Mouse (Mus musculus) testis, adult 2 months (tissue): ENCODE measurements around the gene Txndc2. TPM values are rescaled to one million over a fixed set of nuclear protein-coding genes. Genes with fewer than 3 reads are reported as not detected.

ENCODE experiments used
- H3K27ac ChIP-seq: fragments of 200-500 bp; 2 replicates; pipeline ENCODE4 v1.5.1; 2012; ENCODE audit warnings: low read depth, low read length; ENCODE audit not compliant: control insufficient read depth, insufficient read depth
- H3K27me3 ChIP-seq: fragments of 200-500 bp; 2 replicates; pipeline ENCODE4 v1.6.1; 2012; ENCODE audit warnings: mild to moderate bottlenecking, low read length, moderate library complexity; ENCODE audit not compliant: control insufficient read depth, insufficient read depth
- H3K36me3 ChIP-seq: fragments of 200-500 bp; 2 replicates; pipeline ENCODE4 v1.6.1; 2012; ENCODE audit warnings: mild to moderate bottlenecking, low read length; ENCODE audit not compliant: control insufficient read depth, insufficient read depth
- H3K4me1 ChIP-seq: fragments of 200-500 bp; 2 replicates; pipeline ENCODE4 v1.6.1; 2012; ENCODE audit warnings: low read length; ENCODE audit not compliant: control insufficient read depth, insufficient read depth
- H3K4me3 ChIP-seq: fragments of 200-500 bp; 2 replicates; pipeline ENCODE4 v1.5.1; 2012; ENCODE audit warnings: low read depth, mild to moderate bottlenecking, low read length, moderate library complexity, mixed read lengths; ENCODE audit not compliant: control insufficient read depth
- CTCF ChIP-seq: fragments of 200-500 bp; IDR thresholded peaks from 2 replicates; pipeline ENCODE4 v1.5.1; 2012; ENCODE audit warnings: low read depth, mild to moderate bottlenecking, inconsistent platforms, low read length, moderate library complexity; ENCODE audit not compliant: control insufficient read depth, insufficient read depth, insufficient replicate concordance
- POLR2A ChIP-seq: fragments of 200-500 bp; IDR thresholded peaks from 2 replicates; pipeline ENCODE4 v1.6.1; 2012; ENCODE audit warnings: low read depth, mild to moderate bottlenecking, inconsistent platforms, low read length, moderate library complexity; ENCODE audit not compliant: control insufficient read depth
- polyA plus RNA-seq: library from polyadenylated mRNA; depleted of rRNA; stranded (reverse); fragments of >200 nt; gene quantifications from 2 replicates; pipeline ENCODE4 v1.2.3, GENCODE M21; 2012

Gene Txndc2
- polyA plus RNA-seq, 1 experiment = 252 TPM

- Histone ChIP-seq H3K36me3 (no peaks in the 10 kb centered on the region), H3K27me3 (no peaks in the 10 kb centered on the region)
- TF ChIP-seq POLR2A (no peak), CTCF (no peak)
These were observed 14.1 kb upstream of the Txndc2 start for GRCm38 (mm10) chr17:65656076-65656475.

GRCm38 (mm10) chr17:65655608-65656007 is 13.6 kb upstream of the Txndc2 start:
- peak overlapping the region; percentile 74 for H3K27ac ChIP-seq
- no peaks in the 10 kb centered on the region for H3K36me3 ChIP-seq
- TF ChIP-seq POLR2A (no peak), CTCF (no peak)
- no peak overlapping the region for H3K4me3 ChIP-seq
- no peaks in the 10 kb centered on the region for H3K27me3 ChIP-seq
- peaks cover 9% of the 10 kb centered on the region for H3K4me1 ChIP-seq

More at GRCm38 (mm10) chr17:65656076-65656475, 14.1 kb upstream of the Txndc2 start:
- Histone ChIP-seq H3K4me1 (peaks cover 9% of the 10 kb centered on the region), H3K27ac (peak overlapping the region; percentile 74), H3K4me3 (no peak overlapping the region)

- H3K27me3 ChIP-seq = no peaks in the 10 kb centered on the region
- H3K4me3 ChIP-seq = no peak overlapping the region
- peaks cover 10% of the 10 kb centered on the region for H3K4me1 ChIP-seq
- H3K27ac ChIP-seq = peak overlapping the region; percentile 32; the same call in 1 of the 2 replicates
- TF ChIP-seq CTCF (no peak), POLR2A (no peak)
- H3K36me3 ChIP-seq = no peaks in the 10 kb centered on the region
These were observed 8.6 kb upstream of the Txndc2 start for GRCm38 (mm10) chr17:65650598-65650997.

GRCm38 (mm10) chr17:65649175-65649493 is 7.2 kb upstream of the Txndc2 start:
- H3K36me3 ChIP-seq = no peaks in the 10 kb centered on the region
- H3K4me1 ChIP-seq = peaks cover 10% of the 10 kb centered on the region
- peak overlapping the region; percentile 50 for H3K27ac ChIP-seq
- peak overlapping the region; percentile 42 for H3K4me3 ChIP-seq
- TF ChIP-seq POLR2A (no peak), CTCF (no peak)
- no peaks in the 10 kb centered on the region for H3K27me3 ChIP-seq

GRCm38 (mm10) chr17:65648371-65649174 is 6.6 kb upstream of the Txndc2 start:
- Histone ChIP-seq H3K27me3 (no peaks in the 10 kb centered on the region), H3K27ac (peak overlapping the region; percentile 50), H3K4me1 (peaks cover 10% of the 10 kb centered on the region), H3K36me3 (no peaks in the 10 kb centered on the region), H3K4me3 (peak overlapping the region; percentile 42; the same call in 1 of the 2 replicates)
- TF ChIP-seq POLR2A (no peak; the same call in 1 of the 2 replicates), CTCF (no peak)

GRCm38 (mm10) chr17:65647961-65648360 is 6.0 kb upstream of the Txndc2 start:
- no peak for TF ChIP-seq POLR2A
- no peak for TF ChIP-seq CTCF
- H3K4me3 ChIP-seq = no peak overlapping the region
- no peaks in the 10 kb centered on the region for H3K27me3 ChIP-seq

GRCm38 (mm10) chr17:65647226-65647625 is 5.3 kb upstream of the Txndc2 start:
- H3K4me1 ChIP-seq = peaks cover 10% of the 10 kb centered on the region
- H3K27ac ChIP-seq = peak overlapping the region; percentile 64
- TF ChIP-seq POLR2A (no peak), CTCF (no peak)
- H3K27me3 ChIP-seq = no peaks in the 10 kb centered on the region
- H3K4me3 ChIP-seq = peak overlapping the region; percentile 3; the same call in 1 of the 2 replicates
- H3K36me3 ChIP-seq = no peaks in the 10 kb centered on the region

More at GRCm38 (mm10) chr17:65647961-65648360, 6.0 kb upstream of the Txndc2 start:
- Histone ChIP-seq H3K36me3 (no peaks in the 10 kb centered on the region), H3K4me1 (peaks cover 10% of the 10 kb centered on the region), H3K27ac (peak overlapping the region; percentile 50)
